Mouse (Mus musculus) induced T-regulatory cell, adult 2 months (primary cell): ENCODE data around the gene Frmd5.

Experiments
- DNase-seq: peaks from one replicate; pipeline ENCODE4 v3.0.0-alpha.2; 2012; ENCODE audit warnings: low read depth

The Frmd5 gene

GRCm38 (mm10) chr2:121620582-121621261 lies 186.2 kb downstream of the Frmd5 start:
- DNase-seq: no peak

DNA sequence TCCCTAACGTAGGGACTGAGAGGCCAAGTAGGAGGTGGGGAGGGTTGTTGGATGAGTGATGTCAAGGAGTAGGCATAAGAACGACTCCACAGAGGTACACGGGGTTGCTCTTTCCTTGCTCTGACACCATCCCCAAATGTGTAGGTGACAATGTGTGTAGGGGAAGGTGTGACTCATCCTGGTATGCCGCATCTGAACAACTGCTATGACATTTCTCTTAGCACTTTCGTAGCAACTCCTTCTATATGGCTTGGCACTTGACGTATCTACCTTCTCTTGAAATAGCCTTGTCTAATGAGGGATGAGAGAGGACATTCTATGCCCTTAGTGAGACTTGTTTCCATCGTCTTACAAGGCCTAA lies 191.7 kb downstream of the Frmd5 start:
- no peak for DNase-seq

DNA sequence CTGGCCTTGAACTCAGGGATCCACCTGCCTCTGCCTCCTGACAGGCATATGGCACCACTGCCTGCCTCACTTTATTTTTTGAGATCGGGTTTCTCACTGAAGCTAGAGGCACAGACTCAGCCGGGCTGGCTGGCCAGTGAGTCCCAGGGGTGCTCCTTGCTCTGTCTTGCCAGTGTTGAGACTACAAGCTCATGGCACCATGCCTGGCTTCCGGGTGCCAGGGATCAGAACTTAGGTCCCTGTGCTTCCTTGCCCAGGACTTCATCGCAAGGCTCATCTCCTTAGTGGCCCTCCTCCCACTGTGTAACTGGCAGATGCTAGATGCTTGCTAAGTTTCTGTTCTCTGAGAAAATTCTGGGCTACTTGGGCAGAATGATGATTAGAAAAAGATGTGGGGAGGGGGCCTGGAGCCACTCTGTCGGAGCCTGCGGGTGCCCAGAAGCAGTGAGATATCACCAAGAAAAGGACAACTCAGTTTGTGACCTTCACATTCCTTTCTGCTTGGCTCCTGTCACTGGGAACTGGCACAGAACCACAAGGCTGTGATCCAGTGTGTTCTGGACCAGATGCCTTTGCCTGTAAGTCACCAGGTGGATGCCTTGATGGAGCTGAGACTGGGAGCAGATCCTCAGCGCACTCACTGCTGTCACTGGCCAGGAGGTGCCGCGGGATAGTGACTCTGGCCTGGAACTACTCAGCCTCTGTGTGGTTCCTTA lies 192.2 kb downstream of the Frmd5 start:
- no peak for DNase-seq

- no peak for DNase-seq
Measured at GRCm38 (mm10) chr2:121612112-121612511, 194.8 kb downstream of the Frmd5 start.

- DNase-seq: no peak
Measured at GRCm38 (mm10) chr2:121610008-121610884, 196.6 kb downstream of the Frmd5 start.

GRCm38 (mm10) chr2:121609141-121609724 lies 197.7 kb downstream of the Frmd5 start:
- DNase-seq: no peak

DNA sequence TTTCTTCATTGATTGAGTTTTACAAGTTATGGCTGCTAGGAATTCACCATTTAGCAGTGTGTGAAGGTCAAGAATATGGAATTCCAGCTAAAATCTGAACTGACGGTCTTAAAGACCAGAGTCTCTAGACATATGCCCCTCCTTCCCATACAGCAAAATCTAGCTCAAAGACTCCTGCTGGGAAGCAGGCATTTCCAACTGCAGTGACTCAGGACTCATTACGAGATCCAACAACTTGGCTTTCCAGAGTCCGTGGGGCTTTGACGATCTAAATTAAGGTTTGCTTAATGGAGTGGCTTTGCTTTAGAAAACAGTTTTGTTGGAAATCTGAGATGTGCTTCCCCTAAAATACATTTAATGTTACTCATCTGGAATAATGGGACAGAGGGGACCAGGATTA lies 204.5 kb downstream of the Frmd5 start:
- no peak for DNase-seq

DNA sequence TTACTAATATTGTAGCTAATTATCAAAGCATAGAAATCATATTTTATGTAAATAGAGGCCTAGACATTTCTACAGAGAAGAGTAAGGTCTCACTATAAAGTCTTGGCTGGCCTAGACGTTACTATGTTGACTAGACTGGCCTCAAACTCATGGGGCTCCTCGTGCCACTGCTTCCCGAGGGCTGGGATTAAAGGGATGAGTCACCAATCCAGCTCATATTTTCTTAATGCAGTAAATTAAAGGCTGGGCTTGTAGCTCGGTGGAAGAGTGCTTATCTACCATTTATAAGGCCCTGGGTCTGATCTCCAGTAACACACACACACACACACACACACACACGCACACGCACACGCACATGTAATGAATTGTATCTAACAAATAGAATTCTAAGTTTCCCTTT lies 205.3 kb downstream of the Frmd5 start:
- DNase-seq: no peak

DNA sequence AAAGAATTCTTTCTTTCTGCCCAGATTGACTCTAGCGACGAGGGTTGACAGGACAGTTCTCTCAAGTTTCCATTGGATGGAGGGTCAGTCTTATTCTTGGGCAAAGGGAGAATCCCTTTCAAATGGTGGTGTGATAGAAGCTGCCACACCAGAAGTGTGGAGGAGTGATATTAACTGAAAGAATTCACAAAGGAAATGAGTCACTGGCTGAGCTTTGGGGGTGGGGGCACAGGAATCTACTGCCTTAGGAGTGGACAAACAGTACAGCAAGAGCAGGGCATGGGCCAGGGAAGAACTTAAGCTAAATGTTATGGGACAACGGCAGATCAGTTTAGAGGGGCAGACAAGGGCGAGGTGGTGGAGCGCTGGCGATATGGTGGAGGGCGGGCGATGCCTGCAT lies 206.2 kb downstream of the Frmd5 start:
- DNase-seq: no peak

DNA sequence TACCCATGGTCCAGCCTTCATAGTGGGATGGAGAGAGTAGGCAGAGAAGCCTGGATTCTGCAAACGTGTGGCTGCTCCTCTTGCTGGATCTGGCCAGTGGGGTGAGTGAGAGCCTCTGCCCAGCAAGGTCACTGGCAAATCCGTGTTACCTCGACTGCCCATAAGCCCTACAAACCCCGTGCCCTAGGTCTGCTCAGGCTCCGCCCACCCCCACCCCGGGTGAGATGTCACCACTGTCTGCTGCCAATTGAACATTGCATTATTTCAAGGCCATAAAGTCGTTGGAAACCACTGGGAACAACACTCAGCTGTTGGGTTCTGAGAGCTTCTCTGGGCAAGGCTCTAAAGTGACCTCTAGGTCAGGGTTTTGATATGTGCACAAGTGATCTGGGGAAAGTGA lies 208.6 kb downstream of the Frmd5 start:
- no peak for DNase-seq

GRCm38 (mm10) chr2:121596621-121597020 lies 210.3 kb downstream of the Frmd5 start:
- DNase-seq: no peak

GRCm38 (mm10) chr2:121594660-121595291 lies 212.1 kb downstream of the Frmd5 start:
- peak; percentile 38 for DNase-seq

DNA sequence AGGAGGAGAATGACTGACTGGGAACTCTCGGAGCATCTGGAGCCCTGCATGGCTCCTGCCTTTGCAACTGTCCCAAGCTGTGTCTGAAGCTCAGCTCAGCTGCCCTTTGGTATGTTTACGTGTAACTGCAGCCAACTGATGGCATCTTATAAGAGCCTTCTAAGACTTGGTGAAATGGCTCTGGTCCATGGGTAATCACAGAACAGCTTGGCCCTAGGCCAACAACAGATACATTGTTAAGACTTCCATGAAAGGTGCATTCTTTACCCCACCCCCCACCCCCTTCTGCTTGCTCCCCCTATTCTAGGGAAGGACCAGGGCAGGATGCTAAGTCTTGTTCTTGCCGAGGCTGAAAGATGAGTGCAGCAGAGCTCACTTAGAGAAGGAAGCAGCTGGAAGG lies 212.8 kb downstream of the Frmd5 start:
- DNase-seq: no peak

- no peak for DNase-seq
Measured at GRCm38 (mm10) chr2:121588309-121588694, 218.6 kb downstream of the Frmd5 start.

DNA sequence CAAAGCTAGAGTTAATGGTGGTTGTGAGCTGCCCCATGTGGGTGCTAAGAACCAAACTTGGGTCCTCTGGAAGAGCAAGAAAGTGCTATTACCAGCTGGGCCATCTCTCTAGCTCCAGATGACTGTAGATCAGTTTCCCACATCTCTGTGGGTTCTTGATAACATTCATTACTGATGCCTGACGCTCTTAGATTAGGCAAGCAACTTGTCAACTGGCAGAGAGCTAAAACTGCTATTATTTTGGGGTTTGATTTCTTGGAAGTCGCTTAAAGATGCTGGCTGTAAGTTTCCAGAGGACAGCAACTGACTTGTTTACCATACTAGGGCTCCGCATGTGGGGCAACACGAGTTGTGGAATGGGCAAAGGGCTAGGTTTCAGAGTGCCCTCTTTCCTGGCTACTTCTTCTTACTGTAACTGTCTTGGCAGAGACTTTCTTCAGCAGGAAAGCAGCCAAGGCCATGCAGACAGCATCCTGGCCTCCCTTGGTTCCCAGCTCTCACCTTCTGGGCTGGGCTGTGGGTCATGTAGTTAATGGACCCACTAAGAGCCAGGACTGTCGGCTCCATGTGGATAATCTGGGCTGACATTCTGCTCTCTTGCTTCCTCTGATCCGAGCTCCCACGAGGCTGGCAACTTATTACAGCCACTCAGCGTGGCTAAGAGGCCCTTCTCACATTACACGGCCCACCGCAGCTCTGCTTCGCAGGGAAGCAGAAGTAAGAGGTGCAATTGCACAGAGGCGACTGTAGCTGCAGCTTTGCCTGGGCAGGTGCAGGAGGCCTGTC lies 219.2 kb downstream of the Frmd5 start:
- DNase-seq: no peak

DNA sequence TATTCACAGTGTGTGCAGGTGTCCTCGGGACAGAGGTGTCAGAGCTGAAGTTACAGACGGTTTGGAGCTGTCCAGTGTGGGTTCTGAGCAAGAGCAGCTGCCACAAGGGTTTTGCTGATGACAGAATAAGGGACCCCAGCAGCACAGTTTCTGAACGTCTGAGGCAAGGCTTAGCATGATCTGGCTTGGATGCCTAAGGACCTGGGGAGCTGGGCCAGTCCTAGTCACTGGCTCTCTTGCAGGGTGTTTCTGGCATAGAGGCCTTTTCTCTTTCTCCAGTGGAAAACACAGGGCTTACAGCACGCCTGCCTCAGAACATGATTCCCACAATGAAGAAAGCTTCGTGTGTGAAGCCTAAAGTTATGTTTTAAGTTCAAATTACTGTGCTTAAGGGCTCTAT lies 222.2 kb downstream of the Frmd5 start:
- DNase-seq: no peak

- DNase-seq: no peak
Measured at GRCm38 (mm10) chr2:121583468-121584116, 223.3 kb downstream of the Frmd5 start.

GRCm38 (mm10) chr2:121582809-121583376 lies 224.0 kb downstream of the Frmd5 start:
- DNase-seq: no peak

- DNase-seq: no peak
Measured at GRCm38 (mm10) chr2:121575741-121576201, 231.1 kb downstream of the Frmd5 start.

- no peak for DNase-seq
Measured at GRCm38 (mm10) chr2:121574066-121574630, 232.7 kb downstream of the Frmd5 start.
